Mouse (Mus musculus): Measurements from ENCODE around the gene Wscd2.

- TF ChIP-seq CTCF (IDR thresholded peaks at IDR 0.05; ENCODE audit: low read depth, low read length) (no peak), TAL1 (conservative IDR thresholded peaks at IDR 0.05; ENCODE audit: low read depth, low read length) (no peak), GATA1 (IDR thresholded peaks at IDR 0.05; ENCODE audit: borderline replicate concordance, low read length) (no peak), POLR2AphosphoS5 (IDR thresholded peaks at IDR 0.05; ENCODE audit: insufficient replicate concordance, low read depth, low read length) (no peak), GATA2 (IDR thresholded peaks at IDR 0.05; ENCODE audit: borderline replicate concordance, low read depth, low read length) (no peak)
Measured at GRCm38 (mm10) chr5:113521037-113521436, 30.9 kb downstream of the Wscd2 start.
